Mouse (Mus musculus) G1E-ER4 (cell line): ENCODE results near the gene Ivd. TPM values are rescaled to one million over a fixed set of nuclear protein-coding genes. Genes with fewer than 3 reads are reported as not detected.

Source experiments
- GATA1 ChIP-seq: IDR thresholded peaks from one replicate; pipeline ENCODE4 v1.8.0; 2012; ENCODE audit warnings: low read length, inconsistent platforms
- polyA plus RNA-seq: library from polyadenylated mRNA; stranded (reverse); fragments of >175 nt; gene quantifications from 2 replicates; pipeline ENCODE4 v1.2.3, GENCODE M21; 2012

The Ivd gene
- polyA plus RNA-seq, 1 experiment: 4.7 TPM

DNA sequence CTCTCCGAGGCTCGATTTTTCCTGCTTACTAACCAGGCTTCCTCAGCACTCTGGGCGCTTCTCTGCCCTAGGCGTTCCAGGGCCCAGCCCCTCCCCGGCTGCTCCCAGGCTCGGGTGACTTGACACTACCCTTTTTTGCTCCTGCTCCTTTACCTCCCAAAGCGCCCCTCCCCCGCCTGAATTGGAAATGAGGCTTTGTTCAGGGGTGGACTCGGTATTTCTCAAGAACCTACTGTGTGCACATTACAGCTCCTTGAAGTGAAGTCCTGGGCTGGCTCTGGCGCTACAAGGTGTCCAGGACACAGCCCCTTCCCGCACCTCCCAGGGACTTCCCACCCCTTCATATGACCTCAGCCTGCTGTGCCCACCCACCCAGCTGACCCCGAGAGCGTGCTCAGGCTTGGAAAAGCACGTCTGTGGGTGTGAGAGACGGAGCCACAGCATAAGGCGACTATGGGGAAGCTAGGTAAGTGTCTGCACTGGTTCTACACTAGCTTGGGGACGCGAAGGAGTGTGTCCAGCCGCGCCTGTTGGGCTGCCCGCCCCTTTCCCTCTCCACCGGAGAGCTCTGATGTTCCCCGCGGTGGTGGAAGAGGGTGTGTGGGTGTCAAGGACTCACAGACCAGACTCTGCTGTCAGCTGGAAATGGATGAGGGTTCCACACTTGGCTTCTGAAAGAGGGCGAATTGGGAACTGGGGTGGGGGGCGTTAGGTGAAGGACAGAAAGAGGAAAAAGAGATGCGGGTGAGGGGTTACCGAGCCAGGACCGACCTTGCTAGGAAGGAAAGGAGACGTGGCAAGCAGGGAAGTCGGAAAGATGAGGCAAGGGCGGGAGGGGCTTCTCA lies 38.4 kb downstream of the Ivd start, which contains the start of gene Bahd1:
Gene Bahd1, plus strand, starts transcription at position 397 of the 845 bp plus-strand sequence.
- no peak for TF ChIP-seq GATA1

DNA sequence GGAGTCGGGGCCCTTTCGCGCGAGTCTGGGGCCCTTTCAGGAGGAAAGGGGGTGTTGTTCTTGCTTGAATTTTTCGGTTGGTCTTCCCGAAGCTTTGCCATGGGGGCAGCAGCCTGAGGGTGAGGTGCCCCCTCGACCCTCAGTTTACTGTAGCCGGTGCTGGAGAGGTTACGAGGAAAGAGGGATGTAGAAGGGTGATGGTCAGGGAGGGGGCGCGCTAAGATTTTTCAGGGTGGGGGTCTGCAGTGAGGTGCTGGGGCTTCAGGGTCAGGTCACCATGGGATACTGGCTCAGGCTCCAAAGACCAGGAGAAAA lies 39.0 kb downstream of the Ivd start:
- TF ChIP-seq GATA1: no peak

DNA sequence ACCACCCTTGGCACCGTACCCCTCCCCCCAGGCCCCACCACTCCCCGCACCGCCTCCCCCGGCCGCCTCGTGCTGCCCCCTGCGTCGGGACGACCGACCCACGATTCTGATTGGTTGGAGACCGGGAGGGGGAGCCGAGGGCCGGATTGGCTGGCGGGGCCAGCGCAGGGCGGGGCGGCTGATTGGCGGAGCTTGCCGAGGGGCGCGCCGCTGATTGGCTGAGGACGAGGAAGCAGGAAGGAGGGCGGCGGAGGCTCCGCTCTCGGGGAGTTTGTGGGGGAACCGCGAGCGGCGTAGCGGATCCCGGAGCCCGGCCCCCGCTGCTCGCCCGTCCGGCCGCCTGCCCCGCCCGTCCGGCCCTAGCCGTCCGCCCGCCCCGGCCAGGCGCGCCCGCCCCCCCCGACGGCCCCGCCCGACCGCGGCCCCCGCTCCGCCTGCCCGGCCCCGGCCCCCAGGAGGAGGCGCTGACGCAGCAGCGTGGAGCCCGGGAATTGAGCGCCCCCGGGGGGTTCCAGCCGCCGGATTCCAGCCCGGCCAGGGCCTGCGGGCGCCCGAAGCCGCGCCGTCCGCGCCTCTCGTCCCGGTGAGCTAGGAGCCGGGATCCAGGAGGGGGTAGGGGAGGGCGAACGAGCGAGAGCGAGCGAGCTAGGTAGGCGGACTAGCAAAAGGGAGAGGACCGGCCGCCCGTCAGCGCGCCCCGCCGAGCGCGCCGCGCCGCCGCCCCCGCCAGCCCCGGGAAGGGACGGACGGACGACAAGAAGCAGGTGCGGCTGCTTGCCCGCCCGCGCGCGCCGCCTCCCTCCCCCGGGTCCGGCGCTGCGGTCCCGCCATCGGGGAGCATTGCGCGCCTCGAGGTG lies 39.6 kb downstream of the Ivd start:
- TF ChIP-seq GATA1: no peak

DNA sequence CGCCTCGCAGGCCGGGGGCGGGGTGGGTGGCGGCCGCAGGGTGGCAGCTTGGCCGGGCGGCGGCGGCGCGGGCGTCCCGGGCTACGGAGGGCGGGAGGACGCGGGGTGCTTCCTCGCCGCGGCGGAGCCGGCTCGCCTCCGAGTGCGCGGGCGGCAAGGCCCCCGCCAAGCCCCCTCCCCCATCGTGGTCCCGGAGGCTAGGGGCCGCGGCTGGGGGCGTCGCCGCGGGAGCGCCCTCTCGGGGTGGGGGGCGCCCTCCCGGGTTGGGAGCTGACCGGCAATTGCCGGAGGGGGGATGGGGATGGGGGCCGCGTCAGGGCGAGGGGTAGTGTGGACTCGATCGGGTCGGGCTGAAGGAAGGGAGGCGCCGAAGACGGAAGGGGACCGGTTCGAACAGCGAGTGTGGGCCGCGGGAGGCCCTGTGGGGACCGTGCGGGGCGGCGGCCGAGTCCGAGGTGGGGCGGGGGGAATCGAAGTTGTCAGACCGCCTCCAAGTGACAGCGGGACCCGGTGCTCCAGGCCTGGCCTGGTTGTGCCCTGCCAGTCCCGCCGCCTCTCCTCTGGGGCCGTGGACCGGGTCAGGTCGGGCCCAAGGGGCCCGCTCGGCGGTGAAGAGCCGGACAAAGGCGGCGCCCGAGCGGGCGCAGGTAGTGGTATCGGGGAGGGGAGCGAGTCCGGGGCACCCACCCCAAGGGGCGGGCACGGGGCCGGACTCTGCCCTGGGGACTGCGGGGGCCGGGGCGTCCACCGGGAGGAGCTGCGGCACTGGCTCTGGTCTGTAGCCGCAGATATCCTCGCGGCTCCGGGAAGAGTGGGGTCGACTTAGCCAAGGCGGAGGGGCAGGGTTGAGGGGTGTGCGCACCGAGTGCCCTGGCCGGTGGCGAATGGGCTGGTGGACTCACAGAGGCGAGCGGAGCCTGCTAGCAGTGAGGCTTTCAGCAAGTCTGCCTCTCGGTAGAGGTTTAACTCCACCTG lies 40.6 kb downstream of the Ivd start:
- TF ChIP-seq GATA1: no peak

DNA sequence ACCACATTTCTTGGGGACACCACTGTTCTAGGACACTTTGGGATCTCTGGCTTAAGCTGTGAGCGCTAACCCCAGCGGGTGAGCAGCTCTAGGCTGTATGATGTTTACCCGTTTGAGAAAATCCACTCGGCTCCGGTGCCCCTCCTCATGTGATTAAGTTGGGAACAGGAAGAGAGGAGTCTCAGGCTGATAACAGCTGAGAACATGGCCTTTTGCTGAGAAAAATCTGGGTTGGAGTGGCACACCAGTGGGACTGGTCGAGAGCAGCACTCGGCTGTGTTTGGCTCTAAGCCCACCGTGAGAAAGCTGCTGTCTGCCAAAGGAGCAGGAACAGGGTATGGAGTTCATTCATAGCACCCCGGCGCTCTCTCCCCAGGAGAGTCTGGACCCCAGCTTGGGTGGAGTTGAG lies 41.6 kb downstream of the Ivd start:
- TF ChIP-seq GATA1: no peak

DNA sequence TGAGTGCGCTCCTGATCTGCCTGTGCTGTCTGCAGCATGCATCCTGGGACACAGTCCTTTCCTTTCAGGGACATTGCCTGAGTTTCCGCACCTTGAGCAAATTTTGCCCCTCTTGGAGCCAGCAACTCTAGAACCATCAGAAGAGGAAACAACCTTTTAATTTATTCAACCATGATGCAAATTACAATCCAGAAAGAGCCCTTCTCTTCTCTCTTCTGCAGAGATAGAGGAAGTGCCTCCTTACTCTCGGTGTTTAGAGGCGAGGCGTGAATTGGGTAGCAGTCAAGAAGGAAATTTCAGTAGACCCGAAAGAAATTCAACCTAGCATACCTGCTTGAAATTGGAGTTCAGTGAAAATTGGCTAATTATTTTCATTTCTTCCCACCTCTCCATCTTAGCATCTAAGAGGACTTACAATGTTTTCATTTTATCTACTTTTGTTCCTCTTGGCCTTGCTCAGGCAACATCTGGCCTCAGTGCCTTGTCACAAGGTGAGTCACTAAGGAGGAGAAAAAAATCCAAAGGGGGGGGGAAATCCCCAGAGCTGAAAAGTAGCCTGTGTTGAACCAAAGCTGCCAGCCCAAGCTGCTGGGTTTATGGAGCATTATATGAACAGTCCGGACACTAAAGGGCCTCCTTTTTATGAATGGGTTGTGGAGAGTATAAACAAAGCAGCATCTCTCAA lies 43.8 kb downstream of the Ivd start:
- no peak for TF ChIP-seq GATA1

DNA sequence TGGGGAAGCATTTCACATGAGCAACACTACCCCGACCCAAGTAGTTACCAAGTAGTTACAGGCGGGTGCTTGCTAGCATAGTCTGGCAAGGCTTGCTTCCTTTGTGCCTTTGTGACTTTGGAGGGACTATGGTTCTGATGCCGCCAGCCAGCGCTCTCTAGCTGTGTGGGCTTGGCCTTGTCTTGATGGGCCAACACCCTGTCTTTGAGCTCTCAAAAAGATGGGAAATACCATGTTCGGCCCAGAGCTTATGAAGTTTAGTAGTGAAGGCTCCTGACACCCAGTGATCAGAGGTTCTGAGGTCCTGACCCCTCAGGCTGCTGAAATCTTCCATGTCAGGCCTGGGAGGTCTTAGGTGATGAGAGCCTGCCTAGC lies 44.4 kb downstream of the Ivd start:
- TF ChIP-seq GATA1: no peak

DNA sequence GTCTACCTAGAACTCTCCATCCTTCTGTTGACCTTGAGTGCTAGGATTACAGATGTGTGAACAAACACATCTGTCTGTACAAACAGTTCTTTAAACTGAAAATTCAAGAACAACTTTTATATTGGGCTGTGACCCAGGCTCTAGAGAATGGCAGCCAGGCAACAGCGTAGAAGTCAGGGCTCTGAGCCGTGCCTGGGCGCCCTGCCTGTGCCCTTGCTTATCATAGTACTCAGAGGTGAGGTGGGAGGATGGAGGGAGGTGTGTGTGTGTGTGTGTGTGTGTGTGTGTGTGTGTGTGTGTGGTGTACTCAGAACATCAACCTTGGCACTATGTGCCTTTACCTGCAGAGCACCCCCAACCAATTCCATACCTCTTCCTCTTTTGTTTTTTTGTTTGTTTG lies 46.0 kb downstream of the Ivd start:
- no peak for TF ChIP-seq GATA1

DNA sequence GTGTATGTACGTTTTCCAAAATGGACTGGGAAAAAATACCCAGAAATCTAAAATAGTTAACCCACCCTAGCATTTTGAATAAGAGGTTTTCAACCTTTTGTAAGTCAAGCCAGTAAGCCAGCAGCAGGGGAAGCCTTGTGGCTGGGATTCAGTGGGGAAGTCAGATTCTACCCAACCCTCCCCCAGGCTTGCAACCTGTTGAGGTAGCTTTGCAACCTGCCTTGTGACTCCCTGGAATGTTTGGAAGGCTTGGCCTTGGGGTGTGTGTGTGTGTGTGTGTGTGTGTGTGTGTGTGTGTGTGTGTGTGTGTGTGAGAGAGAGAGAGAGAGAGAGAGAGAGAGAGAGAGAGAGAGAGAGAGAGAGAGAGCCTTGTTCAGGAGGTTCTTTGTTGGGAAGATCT lies 47.4 kb downstream of the Ivd start:
- no peak for TF ChIP-seq GATA1

DNA sequence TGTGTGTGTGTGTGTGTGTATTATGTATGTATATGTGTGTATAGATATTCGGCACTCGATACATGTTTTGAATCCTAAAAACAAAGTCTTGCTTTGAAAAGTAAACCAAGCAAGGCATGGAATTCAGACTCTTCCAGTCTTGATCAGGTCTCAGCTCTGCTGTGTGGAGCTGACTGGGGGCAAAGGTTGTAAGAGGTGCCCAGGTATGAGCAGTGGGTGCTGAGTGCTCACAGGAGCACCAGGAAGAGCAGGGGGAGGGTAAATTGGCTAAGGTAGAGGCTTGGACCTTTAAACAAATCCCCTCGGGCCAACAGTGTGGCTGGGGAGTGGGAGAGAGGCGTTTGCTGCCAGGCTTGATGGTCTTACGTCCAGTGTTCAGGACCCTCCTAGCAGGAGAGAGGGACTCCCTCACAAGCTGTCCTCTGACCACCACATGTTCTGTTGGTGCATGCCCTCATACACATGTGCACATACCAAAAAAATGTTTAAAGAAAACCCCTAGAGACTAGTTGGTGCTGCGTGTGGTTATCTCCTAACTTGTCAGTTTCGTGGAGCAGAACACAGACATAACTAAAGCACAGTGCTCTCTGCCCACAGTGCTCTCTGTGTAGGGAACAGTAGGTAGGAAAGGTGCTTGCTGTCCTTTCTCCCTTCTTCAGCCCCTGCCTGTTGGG lies 49.0 kb downstream of the Ivd start:
- TF ChIP-seq GATA1: no peak

DNA sequence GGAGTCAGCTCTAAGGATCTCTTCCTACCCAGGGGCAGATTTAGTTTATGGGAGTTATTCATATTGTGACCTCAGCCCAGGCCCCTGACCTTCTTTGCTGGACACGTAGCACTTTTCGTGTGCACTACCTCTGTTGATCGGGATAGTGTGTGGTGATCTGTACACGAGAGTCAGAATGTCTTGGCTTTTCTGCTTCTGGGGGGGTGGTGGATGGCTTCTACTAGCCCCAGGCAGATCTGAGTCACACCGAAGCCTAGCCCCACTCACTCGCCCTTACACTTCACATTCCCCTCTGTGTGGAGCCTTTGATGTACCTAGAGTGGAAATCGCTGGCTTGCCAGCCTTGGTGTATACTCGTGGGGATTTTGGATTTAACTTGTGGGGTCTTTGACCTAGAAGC lies 51.0 kb downstream of the Ivd start:
- TF ChIP-seq GATA1: no peak

DNA sequence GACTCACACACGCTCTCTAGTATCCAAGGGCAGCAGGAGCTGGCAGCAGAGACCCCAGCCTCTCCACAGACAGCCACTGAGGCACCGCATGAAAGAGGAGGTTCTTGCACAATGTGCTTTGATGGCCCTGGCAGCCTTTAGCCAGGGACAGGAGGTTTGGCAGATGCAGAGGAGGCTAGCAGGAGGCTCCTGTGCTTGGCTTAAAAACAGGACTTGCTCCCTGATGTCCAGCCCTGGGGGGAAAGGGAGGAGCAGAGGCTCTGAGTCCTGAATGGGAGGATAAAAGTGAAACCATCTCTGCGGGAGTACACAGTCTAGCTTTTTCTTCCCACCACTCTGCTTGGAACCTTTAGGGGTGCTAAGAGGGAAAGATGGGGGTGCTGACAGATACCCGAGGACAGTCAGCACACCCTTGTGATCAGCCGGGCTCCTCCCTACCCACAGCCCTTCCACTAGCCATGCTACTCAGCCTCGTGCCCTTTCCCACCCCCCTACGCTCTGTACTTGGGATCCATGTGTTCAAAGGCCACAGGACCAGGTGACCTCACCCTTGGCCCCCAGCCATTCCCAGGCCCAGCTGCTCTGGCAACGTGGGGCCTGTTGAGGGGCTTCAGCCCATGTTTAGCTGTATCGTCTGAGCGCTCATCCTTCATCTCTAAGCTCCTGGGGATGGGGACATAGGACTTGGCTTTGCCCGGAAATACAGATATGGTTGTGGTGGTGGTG lies 52.0 kb downstream of the Ivd start:
- no peak for TF ChIP-seq GATA1

DNA sequence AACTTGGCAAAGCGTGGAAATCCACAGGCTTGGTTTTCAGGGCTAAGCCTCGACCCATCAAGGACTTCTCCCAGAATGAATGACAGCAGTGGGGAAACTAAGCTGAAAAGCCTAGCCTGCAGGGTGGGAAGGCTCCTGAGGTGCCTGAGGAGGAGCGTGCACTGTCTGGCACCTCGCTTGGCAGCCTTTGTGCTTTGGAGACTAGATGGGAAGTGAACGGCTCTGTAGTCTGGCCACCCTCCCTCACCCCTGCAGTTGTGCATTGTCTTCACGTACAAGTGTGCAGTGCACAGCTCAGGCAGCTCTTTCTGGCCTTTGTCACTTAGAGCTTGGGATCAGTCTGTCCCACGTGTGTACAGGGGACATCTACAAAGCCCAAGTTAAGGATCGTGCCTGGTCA lies 52.9 kb downstream of the Ivd start:
- no peak for TF ChIP-seq GATA1

DNA sequence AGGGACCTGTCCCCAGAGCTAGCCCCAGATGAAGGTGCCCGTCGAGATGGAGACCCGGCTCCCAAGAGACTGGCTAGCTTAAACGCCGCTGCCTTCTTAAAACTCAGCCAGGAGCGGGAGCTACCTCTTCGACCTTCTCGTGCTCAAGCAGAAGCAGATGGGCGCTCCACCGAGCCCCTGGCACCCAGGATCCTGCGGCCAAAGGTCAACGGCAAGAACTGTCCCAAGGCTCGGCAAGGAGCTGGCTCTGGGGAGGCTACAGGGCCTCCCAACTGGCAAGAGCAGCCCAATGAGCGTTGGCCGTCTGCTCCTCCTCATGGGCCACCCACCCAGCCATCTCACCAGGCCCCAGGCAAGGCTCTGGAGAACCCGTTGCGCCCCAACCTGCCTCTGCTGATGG lies 54.7 kb downstream of the Ivd start:
- no peak for TF ChIP-seq GATA1
